Mouse (Mus musculus) c-Kit-positive CD71-negative TER-119-negative erythroid progenitor cells, embryonic 14.5 days (primary cell): ENCODE data around the gene Snn.

Source experiments
- DNase-seq: peaks from one replicate; pipeline ENCODE4 v3.0.0-alpha.2; 2013; ENCODE audit warnings: low read depth

Snn gene

DNA sequence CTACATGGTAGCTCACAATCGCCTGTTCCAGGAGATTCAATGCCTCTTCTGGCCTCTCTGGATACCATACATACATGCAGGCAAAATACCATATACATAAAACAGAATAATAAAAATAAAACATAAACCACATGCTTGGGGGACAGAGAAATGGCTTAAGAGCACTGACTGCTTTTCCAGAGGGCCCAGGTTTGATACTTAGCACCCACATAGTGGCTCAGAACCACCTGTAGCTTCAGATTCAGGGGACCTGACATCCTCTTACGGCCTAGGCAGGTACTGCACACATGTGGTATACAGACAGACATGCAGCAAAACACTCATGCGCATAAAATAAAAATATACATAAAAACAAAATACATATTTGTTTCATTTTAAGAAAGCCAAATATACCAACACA lies 25.6 kb downstream of the Snn start:
- DNase-seq, result no peak

DNA sequence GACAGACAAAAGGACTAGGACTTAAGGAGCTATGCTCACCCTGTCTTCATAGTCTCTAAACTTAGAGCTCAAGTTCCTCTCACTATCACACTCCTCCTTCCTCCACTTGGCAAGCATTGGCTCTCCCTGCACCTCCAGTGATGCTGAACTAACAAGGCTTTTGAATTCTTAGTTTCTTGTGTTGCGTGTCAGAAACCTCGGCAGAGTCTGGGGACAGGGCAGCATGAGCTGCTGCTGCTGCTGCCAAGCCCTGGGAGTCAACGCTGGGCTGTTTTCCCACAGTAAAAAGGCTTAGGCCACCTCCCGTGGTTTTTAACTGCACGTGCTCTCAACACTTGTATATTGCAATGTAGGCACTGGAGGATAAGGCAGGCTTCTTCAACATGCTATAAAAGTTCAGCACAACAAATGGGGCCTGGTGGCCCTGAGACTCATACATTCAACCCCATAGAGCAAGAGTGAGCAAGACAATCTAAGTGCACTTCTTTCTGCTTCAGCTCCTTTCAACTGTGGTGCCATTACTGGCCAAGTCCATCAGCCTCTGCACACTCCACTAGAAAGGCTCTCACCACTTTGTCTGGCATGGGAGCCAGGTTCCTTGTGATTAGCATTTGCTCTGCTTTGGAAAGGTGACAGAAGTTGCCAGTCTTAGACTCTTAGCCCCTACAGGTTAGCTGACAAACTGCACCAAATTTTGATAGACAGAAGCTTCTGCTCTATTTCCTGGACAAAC lies 26.3 kb downstream of the Snn start:
- no peak for DNase-seq

DNA sequence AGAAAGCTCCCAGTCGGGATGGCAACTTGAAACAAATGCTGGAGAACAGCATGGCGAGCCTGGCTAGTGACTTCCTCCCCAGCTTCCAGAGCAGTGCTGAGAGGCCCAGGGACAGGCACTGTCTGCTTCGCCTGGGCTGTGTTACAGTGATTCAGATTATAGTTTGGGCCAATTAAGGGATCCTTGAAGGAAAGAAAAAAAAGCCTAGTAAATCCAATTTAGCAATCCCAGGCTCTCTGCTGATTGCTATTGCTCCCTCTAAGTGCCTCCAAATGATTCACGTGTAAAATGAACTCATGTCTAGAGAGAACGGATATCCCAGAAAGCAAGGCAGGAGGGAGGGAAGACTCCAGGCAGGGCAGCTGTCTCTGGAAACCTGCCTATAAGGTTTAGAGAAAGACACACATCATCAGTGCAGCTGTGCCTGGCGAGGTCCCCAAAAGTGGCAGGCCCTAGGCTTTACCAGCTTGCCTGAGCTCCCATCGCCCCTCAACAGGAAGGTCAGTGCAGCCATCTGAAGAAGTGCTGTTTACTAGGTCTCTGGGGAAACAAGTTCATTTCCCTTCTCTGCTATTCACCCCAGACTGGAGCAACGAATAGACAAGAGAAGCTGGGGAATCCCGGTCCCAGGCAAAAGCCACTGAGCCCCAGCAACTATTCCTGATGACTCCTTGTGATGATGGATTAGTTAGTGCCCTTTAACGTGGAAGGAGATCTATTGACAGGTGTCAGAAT lies 30.3 kb downstream of the Snn start:
- DNase-seq, result no peak

DNA sequence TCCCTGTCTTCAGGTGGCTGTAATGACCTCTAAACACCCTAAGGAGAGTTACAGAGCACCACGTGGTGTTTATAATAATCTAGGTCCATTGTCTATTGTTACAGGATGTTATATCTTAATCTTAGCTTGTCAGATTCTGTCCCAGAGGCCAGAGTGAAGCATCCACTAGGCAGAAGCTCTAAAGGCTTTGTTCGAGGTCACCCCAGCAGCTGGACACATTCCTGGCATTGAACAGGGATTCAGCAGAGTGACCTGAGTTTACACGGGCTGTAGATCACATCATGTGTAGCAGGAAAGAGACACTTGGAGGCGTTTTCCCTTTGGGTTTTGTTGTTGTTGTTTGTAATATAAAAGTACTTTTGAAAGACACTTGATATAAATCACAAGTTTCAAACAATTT lies 31.3 kb downstream of the Snn start:
- DNase-seq, result no peak

DNA sequence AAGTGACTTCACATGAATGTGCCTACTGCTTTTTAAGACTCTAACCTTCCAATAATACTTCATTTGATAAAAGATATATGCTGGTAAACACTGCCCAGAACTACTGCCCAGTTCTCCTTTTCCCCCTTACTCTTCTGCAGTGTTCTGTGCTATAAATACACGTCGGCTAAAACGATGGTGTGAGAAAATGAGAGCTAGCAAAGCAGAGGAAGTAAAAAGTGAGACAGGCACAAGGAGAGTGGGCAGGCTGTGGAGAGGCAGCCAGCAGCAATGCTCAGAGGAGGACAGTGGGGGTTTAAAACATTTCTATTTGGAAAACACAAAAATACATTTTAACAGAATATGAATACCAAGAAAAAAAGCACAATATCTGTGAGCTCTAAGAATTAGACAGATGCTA lies 31.8 kb downstream of the Snn start:
- DNase-seq, result no peak

DNA sequence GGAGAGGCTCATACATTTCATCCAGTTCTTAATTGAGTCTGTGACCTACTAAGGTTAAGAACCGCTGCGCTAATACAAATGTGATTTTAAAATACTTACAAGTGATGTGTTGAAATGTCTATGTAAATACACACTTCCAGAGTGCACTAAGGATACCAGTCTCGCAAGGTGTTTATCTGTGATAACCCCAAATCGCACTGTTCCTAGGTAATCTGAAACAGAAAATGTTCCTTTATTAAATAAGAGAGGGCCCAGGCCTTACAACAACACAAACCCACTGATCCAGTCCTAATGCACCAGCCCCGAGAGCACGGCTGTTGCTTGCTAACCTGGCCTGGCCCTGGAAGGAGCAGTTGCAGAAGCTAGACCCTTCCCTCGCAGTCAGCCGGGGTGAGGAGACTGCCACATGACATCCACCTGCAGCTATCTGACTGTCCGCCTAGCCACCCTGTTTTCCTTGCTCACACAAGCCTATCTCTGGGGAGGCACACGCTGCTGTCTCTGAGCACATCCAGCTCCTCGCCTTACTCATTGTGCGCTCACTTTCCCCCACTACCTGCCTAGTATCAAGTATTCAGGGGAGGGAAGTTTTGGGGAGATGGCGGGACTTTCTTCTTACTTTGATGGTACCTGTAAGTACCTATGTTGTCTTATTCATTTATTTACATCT lies 33.1 kb downstream of the Snn start:
- DNase-seq, result no peak

DNA sequence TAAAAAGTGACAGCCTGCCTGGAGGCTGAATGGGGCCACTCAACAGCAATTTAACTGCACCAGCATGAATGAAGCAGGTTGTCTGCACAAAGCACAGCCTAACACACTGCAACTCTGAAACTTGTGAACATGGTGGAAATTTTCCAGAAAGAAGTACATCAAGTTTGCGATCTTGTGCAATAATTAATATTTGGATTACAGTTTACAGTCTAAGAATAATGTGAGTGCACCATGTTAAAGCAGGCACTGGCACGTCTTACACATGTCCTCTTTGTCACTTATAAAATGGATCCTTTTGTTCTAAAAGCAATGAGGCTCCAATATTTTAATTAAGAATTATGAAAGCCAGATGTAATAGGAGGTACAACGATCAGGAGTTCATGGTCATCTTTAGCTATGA lies 36.6 kb downstream of the Snn start:
- DNase-seq, result no peak

DNA sequence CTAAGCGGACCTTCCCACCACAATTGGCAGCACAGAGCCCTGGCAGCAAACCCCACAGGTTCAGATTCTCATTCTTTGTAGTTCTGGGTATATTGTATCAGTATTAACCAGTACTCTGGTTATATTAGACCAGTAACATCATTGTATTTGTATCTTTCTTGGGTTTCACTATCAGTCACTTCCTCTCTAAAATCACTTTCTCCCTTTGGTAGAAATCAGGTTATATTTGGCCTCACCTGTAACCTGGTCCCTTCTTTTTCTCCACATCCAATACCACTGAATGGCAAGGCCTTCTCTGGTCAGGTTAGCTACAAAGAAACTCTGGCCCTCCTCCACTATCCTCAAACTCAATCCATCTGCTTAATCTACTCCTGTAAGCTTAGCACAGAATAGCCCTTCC lies 44.2 kb downstream of the Snn start:
- DNase-seq, result no peak

DNA sequence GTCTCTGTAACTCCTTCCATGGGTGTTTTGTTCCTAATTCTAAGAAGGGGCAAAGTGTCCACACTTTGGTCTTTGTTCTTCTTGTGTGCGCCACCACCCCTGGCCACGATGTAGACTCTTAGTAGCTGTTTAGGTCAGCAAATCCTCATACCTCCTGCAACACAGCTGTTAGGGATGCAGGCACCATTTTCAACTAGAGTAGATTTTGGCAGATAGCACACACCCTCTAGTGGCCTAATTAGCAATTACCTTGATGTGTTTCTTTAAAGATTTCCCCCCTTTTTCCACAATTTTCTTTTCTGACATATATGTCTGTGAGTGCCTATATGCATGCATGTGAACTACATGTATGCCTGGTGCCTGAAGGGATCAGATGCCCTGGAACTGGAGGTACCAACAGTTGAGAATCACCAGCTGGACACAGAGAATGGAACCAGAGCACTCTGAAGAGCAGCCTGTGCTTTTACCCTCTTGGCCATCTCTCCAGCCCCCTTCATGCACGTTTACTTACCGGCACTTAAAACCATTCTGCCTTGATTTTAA lies 48.5 kb downstream of the Snn start:
- no peak for DNase-seq

DNA sequence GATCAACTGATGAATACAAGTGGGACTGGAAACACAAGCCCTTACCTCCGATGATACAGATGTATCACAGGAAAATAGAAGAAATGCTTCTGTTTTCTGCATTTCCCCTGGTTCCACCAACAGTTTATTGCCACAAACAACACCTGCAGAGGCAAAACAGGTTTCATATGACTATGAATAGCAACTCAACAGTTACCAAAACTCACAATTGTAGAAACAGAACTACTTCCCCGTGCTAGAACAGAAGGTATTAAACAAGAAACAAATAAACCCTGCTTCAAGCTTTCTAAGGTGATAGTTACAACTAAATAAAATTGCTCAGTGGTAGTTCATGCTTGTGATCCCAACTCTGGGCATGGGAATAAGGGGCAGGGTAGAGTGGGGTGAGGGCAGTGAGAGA lies 61.9 kb downstream of the Snn start:
- no peak for DNase-seq

DNA sequence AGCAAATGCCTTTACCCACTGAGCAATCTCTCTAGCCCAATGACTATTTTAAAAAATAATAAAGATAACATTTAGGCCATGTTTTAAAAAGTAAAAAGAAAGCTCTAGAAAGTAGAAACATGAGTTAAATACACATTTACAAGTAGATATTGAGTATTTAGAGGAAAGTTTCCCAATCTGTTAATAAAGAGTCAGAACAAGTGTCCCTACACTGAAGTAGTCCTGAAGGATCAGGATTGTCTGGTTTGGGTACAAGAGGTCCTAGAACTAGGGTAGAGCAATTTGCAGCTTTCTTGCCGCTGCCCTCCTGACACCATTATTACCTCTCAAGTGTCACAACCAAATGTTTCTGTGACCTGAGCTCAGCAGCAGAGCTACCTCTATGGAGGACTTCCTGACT lies 63.4 kb downstream of the Snn start:
- no peak for DNase-seq
